Mouse (Mus musculus) MEL (cell line): ENCODE measurements around the gene Fgg.

Experiments used
- CTCF ChIP-seq, 3 experiments: IDR thresholded peaks in 2 of 3; conservative IDR thresholded peaks in 1 of 3; 2 replicates each; pipeline ENCODE4 v1.5.1; 2011 to 2012; ENCODE audit warnings: low read length in 3 of 3, low read depth in 2 of 3, mild to moderate bottlenecking in 2 of 3, improper control_type of control experiment in 1 of 3, inconsistent platforms in 1 of 3, mixed read lengths in 1 of 3, moderate library complexity in 1 of 3; ENCODE audit not compliant: control insufficient read depth in 1 of 3, insufficient read depth in 1 of 3, poor library complexity in 1 of 3, severe bottlenecking in 1 of 3
- E2F4 ChIP-seq: IDR thresholded peaks from 2 replicates; pipeline ENCODE4 v1.6.1; 2011; ENCODE audit warnings: low read depth, low read length, improper control_type of control experiment, borderline replicate concordance
- JUND ChIP-seq: IDR thresholded peaks from 2 replicates; pipeline ENCODE4 v1.6.1; 2011; ENCODE audit warnings: low read depth, mild to moderate bottlenecking, improper control_type of control experiment, low read length
- MAFK ChIP-seq: IDR thresholded peaks from 2 replicates; pipeline ENCODE4 v1.6.1; 2011; ENCODE audit warnings: low read depth, mild to moderate bottlenecking, low read length, improper control_type of control experiment, borderline replicate concordance
- MYC ChIP-seq: IDR thresholded peaks from 2 replicates; pipeline ENCODE4 v1.6.1; 2011; ENCODE audit warnings: low read depth, mild to moderate bottlenecking, low read length, improper control_type of control experiment, moderate library complexity
- POLR2A ChIP-seq, 2 experiments: IDR thresholded peaks; 2 replicates each; pipeline ENCODE4 v1.6.1; 2011 to 2012; ENCODE audit warnings: low read length in 2 of 2, mild to moderate bottlenecking in 2 of 2, control low read depth in 1 of 2, improper control_type of control experiment in 1 of 2, low read depth in 1 of 2, moderate library complexity in 1 of 2; ENCODE audit not compliant: control insufficient read depth in 1 of 2, insufficient read depth in 1 of 2, poor library complexity in 1 of 2
- POLR2AphosphoS2 ChIP-seq: IDR thresholded peaks from 2 replicates; pipeline ENCODE4 v1.6.1; 2011; ENCODE audit warnings: low read length, improper control_type of control experiment
- POLR2AphosphoS5 ChIP-seq: IDR thresholded peaks from 2 replicates; pipeline ENCODE4 v1.6.1; 2012; ENCODE audit warnings: low read depth, borderline replicate concordance, mild to moderate bottlenecking, inconsistent platforms, low read length, moderate library complexity, mixed read lengths
- RAD21 ChIP-seq: IDR thresholded peaks from 2 replicates; pipeline ENCODE4 v1.6.1; 2011; ENCODE audit warnings: mild to moderate bottlenecking, low read depth, low read length, improper control_type of control experiment
- TAL1 ChIP-seq: IDR thresholded peaks from 2 replicates; pipeline ENCODE4 v1.6.1; 2012; ENCODE audit warnings: mild to moderate bottlenecking, inconsistent platforms, low read length, moderate library complexity, mixed read lengths
- TBP ChIP-seq: IDR thresholded peaks from 2 replicates; pipeline ENCODE4 v1.8.0; 2011; ENCODE audit warnings: low read depth, low read length, improper control_type of control experiment
- TCF12 ChIP-seq: IDR thresholded peaks from 2 replicates; pipeline ENCODE4 v1.6.1; 2014; ENCODE audit warnings: low read depth, mild to moderate bottlenecking, inconsistent platforms, low read length, improper control_type of control experiment, moderate library complexity
- ZC3H11A ChIP-seq: IDR thresholded peaks from 2 replicates; pipeline ENCODE4 v1.6.1; 2012; ENCODE audit warnings: low read depth, mild to moderate bottlenecking, inconsistent platforms, low read length, improper control_type of control experiment
- ZMIZ1 ChIP-seq: IDR thresholded peaks from 2 replicates; pipeline ENCODE4 v1.6.1; 2012; ENCODE audit warnings: low read depth, mild to moderate bottlenecking, inconsistent platforms, low read length, improper control_type of control experiment, moderate library complexity

GRCm38 (mm10) chr3:83038865-83039264 lies 31.3 kb downstream of the Fgg start:
- TF ChIP-seq TAL1 (no peak), ZMIZ1 (no peak), CTCF (IDR thresholded peaks at IDR 0.05 in 2 of 3, conservative IDR thresholded peaks at IDR 0.05 in 1 of 3; ENCODE audit: control insufficient read depth in 1 of 3, insufficient read depth in 1 of 3, low read depth in 2 of 3, low read length in 3 of 3, poor library complexity in 1 of 3, severe bottlenecking in 1 of 3) (no peak), RAD21 (no peak), JUND (no peak), E2F4 (no peak), TBP (no peak), TCF12 (no peak), ZC3H11A (no peak), POLR2A (IDR thresholded peaks at IDR 0.05; ENCODE audit: control insufficient read depth in 1 of 2, insufficient read depth in 1 of 2, low read depth in 1 of 2, low read length in 2 of 2, poor library complexity in 1 of 2) (no peak), MAFK (no peak), POLR2AphosphoS5 (no peak), POLR2AphosphoS2 (no peak), MYC (no peak)
